Mouse (Mus musculus): ENCODE measurements around the gene Zdhhc5. TPM values are rescaled to one million over a fixed set of nuclear protein-coding genes. Genes with fewer than 3 reads are reported as not detected.

The Zdhhc5 gene
- total and polyA plus RNA-seq, 3 experiments: 25.4 to 45.5 (median 37.7) TPM

- DNase-seq (ENCODE audit: extremely low read depth): no peak
- no peak for TF ChIP-seq ELF1 (IDR thresholded peaks at IDR 0.05; ENCODE audit: low read depth, low read length)
- TF ChIP-seq SIN3A (IDR thresholded peaks at IDR 0.05; ENCODE audit: low read length): no peak
- TF ChIP-seq POLR2AphosphoS2 (IDR thresholded peaks at IDR 0.05; ENCODE audit: low read depth, low read length): no peak
- no peak for TF ChIP-seq NELFE (IDR thresholded peaks at IDR 0.05; ENCODE audit: low read depth, low read length)
- no peak for TF ChIP-seq USF1 (IDR thresholded peaks at IDR 0.05; ENCODE audit: low read depth, low read length)
- TF ChIP-seq ZMIZ1 (IDR thresholded peaks at IDR 0.05; ENCODE audit: low read depth, low read length): no peak
- TF ChIP-seq E2F4 (IDR thresholded peaks at IDR 0.05; ENCODE audit: insufficient replicate concordance, low read depth, low read length): no peak
- no peak for TF ChIP-seq JUN (IDR thresholded peaks at IDR 0.05; ENCODE audit: insufficient read depth, low read depth, low read length)
- TF ChIP-seq MAFK (IDR thresholded peaks at IDR 0.05; ENCODE audit: insufficient replicate concordance, low read length): no peak
- no peak for TF ChIP-seq CTCF (conservative IDR thresholded peaks at IDR 0.05 in 1 of 2, IDR thresholded peaks at IDR 0.05 in 1 of 2; ENCODE audit: low read depth in 2 of 2, low read length in 2 of 2)
- no peak for TF ChIP-seq SMC3 (IDR thresholded peaks at IDR 0.05; ENCODE audit: low read depth, low read length)
- TF ChIP-seq UBTF (IDR thresholded peaks at IDR 0.05; ENCODE audit: low read depth, low read length): no peak
- TF ChIP-seq CHD2 (IDR thresholded peaks at IDR 0.05; ENCODE audit: low read length): no peak
- no peak for TF ChIP-seq NRF1 (IDR thresholded peaks at IDR 0.05; ENCODE audit: low read depth, low read length)
- TF ChIP-seq MXI1 (IDR thresholded peaks at IDR 0.05; ENCODE audit: low read depth, low read length): no peak
- no peak for TF ChIP-seq KAT2A (IDR thresholded peaks at IDR 0.05; ENCODE audit: insufficient replicate concordance, low read length)
- no peak for TF ChIP-seq BHLHE40 (IDR thresholded peaks at IDR 0.05; ENCODE audit: low read depth, low read length)
- TF ChIP-seq PAX5 (IDR thresholded peaks at IDR 0.05; ENCODE audit: low read length): no peak
- TF ChIP-seq HCFC1 (IDR thresholded peaks at IDR 0.05; ENCODE audit: low read depth, low read length): no peak
- no peak for TF ChIP-seq JUND (conservative IDR thresholded peaks at IDR 0.05; ENCODE audit: low read depth, low read length)
- H3K27me3 ChIP-seq (replicated peaks): no peaks in the 10 kb centered on the region
- peaks cover 0 to 26% of the 10 kb centered on the region in 2 experiments; a peak in 3 of 4 replicates for H3K4me1 ChIP-seq (ENCODE audit: control insufficient read depth in 1 of 2, insufficient read depth in 2 of 2)
- H3K79me2 ChIP-seq (replicated peaks; ENCODE audit: control insufficient read depth, extremely low read depth, insufficient read depth, poor library complexity, severe bottlenecking): peaks cover 25% of the 10 kb centered on the region
- no peak overlapping the region for H3K4me2 ChIP-seq (ENCODE audit: insufficient read depth, low read depth, poor library complexity, severe bottlenecking)
- no peak overlapping the region for H3K4me3 ChIP-seq (replicated peaks in 1 of 3; ENCODE audit: low read depth in 2 of 3, low read length in 2 of 3, poor library complexity in 1 of 3)
- in situ Hi-C loops (cut with MboI; ENCODE audit: low pct_ligation_motif_present, low pct_unique_long_range_greater_than_20kb, low sequenced_read_pairs): no loop called here
- dilution Hi-C loops (cut with MboI; ENCODE audit: extremely low pct_ligation_motif_present, extremely low pct_unique_long_range_greater_than_20kb, low sequenced_read_pairs): no loop called here
- H3K36me3 ChIP-seq (replicated peaks in 1 of 2; ENCODE audit: control insufficient read depth in 1 of 2, insufficient read depth in 1 of 2, low read length in 1 of 2): peaks cover 27 to 79% of the 10 kb centered on the region in 2 experiments
- no peaks in the 10 kb centered on the region for H3K9me3 ChIP-seq (replicated peaks; ENCODE audit: low read length)
- H3K27ac ChIP-seq (ENCODE audit: insufficient read depth, low read depth): no peak overlapping the region
- H3K9ac ChIP-seq (ENCODE audit: insufficient read depth, low read depth): no peak overlapping the region
Measured at GRCm38 (mm10) chr2:84704329-84704728, 10.7 kb downstream of the Zdhhc5 start.

GRCm38 (mm10) chr2:84703497-84703896, 11.5 kb downstream of the Zdhhc5 start:
- in situ Hi-C loops (cut with MboI; ENCODE audit: low pct_ligation_motif_present, low pct_unique_long_range_greater_than_20kb, low sequenced_read_pairs): no loop called here
- Histone ChIP-seq H3K27me3 (replicated peaks) (no peaks in the 10 kb centered on the region), H3K27ac (ENCODE audit: insufficient read depth, low read depth) (no peak overlapping the region), H3K9ac (ENCODE audit: insufficient read depth, low read depth) (no peak overlapping the region), H3K36me3 (replicated peaks in 1 of 2; ENCODE audit: control insufficient read depth in 1 of 2, insufficient read depth in 1 of 2, low read length in 1 of 2) (peaks cover 22 to 76% of the 10 kb centered on the region in 2 experiments), H3K4me1 (ENCODE audit: control insufficient read depth in 1 of 2, insufficient read depth in 2 of 2) (peaks cover 0 to 17% of the 10 kb centered on the region in 2 experiments; a peak in 3 of 4 replicates), H3K9me3 (replicated peaks; ENCODE audit: low read length) (no peaks in the 10 kb centered on the region), H3K4me2 (ENCODE audit: insufficient read depth, low read depth, poor library complexity, severe bottlenecking) (no peak overlapping the region), H3K79me2 (replicated peaks; ENCODE audit: control insufficient read depth, extremely low read depth, insufficient read depth, poor library complexity, severe bottlenecking) (peaks cover 18% of the 10 kb centered on the region), H3K4me3 (replicated peaks in 1 of 3; ENCODE audit: low read depth in 2 of 3, low read length in 2 of 3, poor library complexity in 1 of 3) (no peak overlapping the region)
- DNase-seq (ENCODE audit: extremely low read depth): no peak
- dilution Hi-C loops (cut with MboI; ENCODE audit: extremely low pct_ligation_motif_present, extremely low pct_unique_long_range_greater_than_20kb, low sequenced_read_pairs): no loop called here
- TF ChIP-seq JUND (conservative IDR thresholded peaks at IDR 0.05; ENCODE audit: low read depth, low read length) (no peak), TCF12 (IDR thresholded peaks at IDR 0.05; ENCODE audit: low read depth, low read length) (no peak), RAD21 (IDR thresholded peaks at IDR 0.05; ENCODE audit: low read depth, low read length) (no peak)

All from CH12.LX (cell line).